Mouse (Mus musculus) cerebellum, adult 9-10 months (tissue): ENCODE measurements around the gene Ppp4r1.

Experiments used
- DNase-seq: peaks from one replicate; pipeline ENCODE4 v3.0.0; 2022

Gene Ppp4r1

GRCm38 (mm10) chr17:65782551-65783141 is at the start of gene Ppp4r1:
Gene Ppp4r1 (plus strand): TSS chr17:65782573.
- DNase-seq: peak; percentile 86

GRCm38 (mm10) chr17:65732666-65733065 is 49.7 kb upstream of the Ppp4r1 start:
- no peak for DNase-seq

GRCm38 (mm10) chr17:65735088-65735487 is 47.3 kb upstream of the Ppp4r1 start:
- no peak for DNase-seq

GRCm38 (mm10) chr17:65737175-65737574 is 45.2 kb upstream of the Ppp4r1 start:
- DNase-seq: no peak

- no peak for DNase-seq
Measured at GRCm38 (mm10) chr17:65737622-65738021, 44.8 kb upstream of the Ppp4r1 start.

- DNase-seq: no peak
Measured at GRCm38 (mm10) chr17:65739874-65740725, 42.3 kb upstream of the Ppp4r1 start.

GRCm38 (mm10) chr17:65741565-65741964 is 40.8 kb upstream of the Ppp4r1 start:
- no peak for DNase-seq

GRCm38 (mm10) chr17:65742245-65742905 is 40.0 kb upstream of the Ppp4r1 start:
- DNase-seq: peak; percentile 23

- no peak for DNase-seq
Measured at GRCm38 (mm10) chr17:65742969-65743368, 39.4 kb upstream of the Ppp4r1 start.

- DNase-seq: no peak
Measured at GRCm38 (mm10) chr17:65743664-65744330, 38.6 kb upstream of the Ppp4r1 start.

GRCm38 (mm10) chr17:65746314-65746713 is 36.1 kb upstream of the Ppp4r1 start:
- DNase-seq: no peak

GRCm38 (mm10) chr17:65748997-65749396 is 33.4 kb upstream of the Ppp4r1 start:
- DNase-seq: no peak

- no peak for DNase-seq
Measured at GRCm38 (mm10) chr17:65749803-65750202, 32.6 kb upstream of the Ppp4r1 start.

- DNase-seq: no peak
Measured at GRCm38 (mm10) chr17:65750301-65750700, 32.1 kb upstream of the Ppp4r1 start.

- no peak for DNase-seq
Measured at GRCm38 (mm10) chr17:65753130-65753529, 29.2 kb upstream of the Ppp4r1 start.

- DNase-seq: no peak
Measured at GRCm38 (mm10) chr17:65755857-65756256, 26.5 kb upstream of the Ppp4r1 start.

GRCm38 (mm10) chr17:65757150-65757549 is 25.2 kb upstream of the Ppp4r1 start:
- no peak for DNase-seq

GRCm38 (mm10) chr17:65763221-65763620 is 19.2 kb upstream of the Ppp4r1 start:
- no peak for DNase-seq

- peak; percentile 45 for DNase-seq
Measured at GRCm38 (mm10) chr17:65768486-65768885, 13.9 kb upstream of the Ppp4r1 start.

GRCm38 (mm10) chr17:65770982-65771915 is 11.1 kb upstream of the Ppp4r1 start:
- peak; percentile 20 for DNase-seq

GRCm38 (mm10) chr17:65771951-65772934 is 10.1 kb upstream of the Ppp4r1 start, which contains the start of gene Rab31:
Gene Rab31 (minus strand): TSS chr17:65772752.
- peak; percentile 73 for DNase-seq
